Mouse (Mus musculus): ENCODE measurements around the gene Efcab11. TPM values are rescaled to one million over a fixed set of nuclear protein-coding genes. Genes with fewer than 3 reads are reported as not detected.
"Not testable (repeated sequence)": the region's sequence is repeated elsewhere in the genome, so short reads cannot be mapped to it uniquely, and the experiment has no call there.

Gene Efcab11
- polyA plus RNA-seq, 1 experiment, result 0.55 TPM

DNA sequence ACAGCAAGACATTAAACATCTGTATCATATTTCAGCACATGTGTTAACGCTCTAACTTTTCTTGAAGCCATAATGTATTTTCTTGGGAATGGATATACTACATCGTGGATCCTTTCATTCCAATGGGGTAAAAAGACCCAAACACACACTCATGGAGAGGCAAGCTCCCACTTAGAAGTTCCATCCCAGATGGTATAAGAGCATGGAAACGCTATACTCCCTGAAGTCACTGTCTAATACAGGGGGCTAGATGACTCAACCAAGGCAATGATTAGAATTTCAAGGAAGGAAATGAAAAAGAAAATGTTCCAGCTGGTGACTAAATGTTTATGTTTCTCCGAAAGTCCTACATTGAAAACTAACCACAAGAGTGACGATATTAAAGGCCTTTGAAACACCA lies 76.3 kb downstream of the Efcab11 start:
- DNase-seq (ENCODE audit: low read depth), result no peak

DNA sequence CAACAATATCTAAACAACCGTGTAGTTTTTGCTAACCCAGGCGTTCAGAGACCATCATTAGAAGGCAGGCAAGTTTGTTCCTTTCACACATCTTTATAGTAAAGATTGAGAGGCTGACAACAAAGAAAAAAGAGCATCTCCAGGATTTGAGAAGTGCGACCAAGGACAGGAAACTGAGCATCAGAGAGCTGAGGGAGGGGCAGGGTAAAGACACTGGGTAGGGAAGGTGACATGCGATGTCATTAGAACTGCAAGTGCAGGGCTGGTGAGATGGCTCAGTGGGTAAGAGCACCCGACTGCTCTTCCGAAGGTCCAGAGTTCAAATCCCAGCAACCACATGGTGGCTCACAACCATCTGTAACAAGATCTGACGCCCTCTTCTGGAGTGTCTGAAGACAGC lies 77.5 kb downstream of the Efcab11 start:
- not testable (repeated sequence) for DNase-seq (ENCODE audit: low read depth)

DNA sequence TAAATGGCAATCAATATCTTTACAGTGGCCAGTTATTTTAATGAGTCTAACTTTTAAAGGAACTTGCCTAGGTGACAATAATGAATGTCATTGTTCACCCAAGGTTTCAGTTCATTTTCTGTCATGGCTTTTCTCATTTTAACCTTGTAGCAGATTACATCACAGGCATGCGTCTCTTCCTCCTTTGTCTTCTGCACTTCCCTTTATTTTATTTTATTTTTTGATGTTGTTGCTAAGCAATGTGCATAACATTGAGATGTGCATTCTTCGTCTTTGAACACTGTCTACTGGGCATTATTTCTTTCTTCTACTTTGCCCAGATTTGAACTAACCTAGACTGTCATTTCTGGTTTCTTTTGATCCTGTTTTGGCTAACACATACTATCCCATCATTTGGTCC lies 88.3 kb downstream of the Efcab11 start:
- no peak for DNase-seq (ENCODE audit: low read depth)

DNA sequence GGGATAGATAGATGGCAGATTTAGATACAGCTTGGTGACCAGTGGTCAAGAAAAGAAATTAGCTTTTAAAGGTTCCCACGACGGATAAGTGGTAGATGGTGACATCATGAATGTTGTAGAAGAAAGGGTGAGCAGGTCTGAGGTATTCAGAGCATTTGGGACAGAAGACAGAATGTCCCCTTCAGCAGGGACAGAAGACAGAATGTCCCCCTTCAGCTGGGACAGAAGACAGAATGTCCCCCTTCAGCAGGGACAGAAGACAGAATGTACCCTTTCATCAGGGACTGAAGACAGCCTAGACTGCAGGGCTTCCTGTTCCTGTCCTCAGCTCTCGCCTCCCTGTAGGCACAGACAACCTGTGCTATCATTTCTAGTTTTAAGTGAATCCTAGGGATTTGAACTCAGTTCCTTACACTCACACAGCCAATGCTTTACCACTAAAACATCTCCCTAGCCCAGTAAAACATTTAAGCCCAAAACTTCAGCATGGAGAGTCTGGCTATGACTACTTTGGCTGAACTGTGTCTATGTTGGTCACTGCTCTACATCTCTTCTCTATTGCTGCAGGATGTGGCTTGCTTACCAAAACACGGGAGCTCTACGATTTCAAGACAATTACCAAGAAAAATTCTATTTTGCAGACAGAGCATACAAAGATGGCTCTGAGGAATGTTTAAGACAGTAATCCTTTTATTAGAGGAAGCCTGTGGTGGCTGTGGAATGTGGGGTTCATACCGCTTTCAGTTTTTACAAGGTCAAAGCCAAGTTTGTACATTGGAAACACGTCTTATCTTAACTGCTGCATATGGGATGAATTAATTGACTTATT lies 89.2 kb downstream of the Efcab11 start:
- DNase-seq (ENCODE audit: low read depth), result no peak

DNA sequence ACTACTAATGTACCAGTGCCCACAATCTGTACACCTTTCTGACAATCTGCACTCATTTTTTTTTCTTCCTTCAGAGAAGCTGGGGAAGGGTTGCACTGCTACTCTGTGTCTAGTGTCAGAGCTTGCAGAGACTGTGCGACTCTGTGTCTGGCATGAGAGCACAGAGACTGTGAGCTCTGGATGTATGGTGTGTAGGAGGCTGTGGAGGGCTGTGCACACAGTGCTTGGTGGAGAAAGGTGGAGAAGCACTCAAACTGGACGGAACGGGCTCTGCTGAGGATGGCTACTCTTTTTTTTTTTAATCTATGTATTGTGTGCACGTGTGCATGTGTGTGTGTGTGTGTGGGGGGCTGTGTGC lies 90.1 kb downstream of the Efcab11 start:
- DNase-seq (ENCODE audit: low read depth), result no peak

DNA sequence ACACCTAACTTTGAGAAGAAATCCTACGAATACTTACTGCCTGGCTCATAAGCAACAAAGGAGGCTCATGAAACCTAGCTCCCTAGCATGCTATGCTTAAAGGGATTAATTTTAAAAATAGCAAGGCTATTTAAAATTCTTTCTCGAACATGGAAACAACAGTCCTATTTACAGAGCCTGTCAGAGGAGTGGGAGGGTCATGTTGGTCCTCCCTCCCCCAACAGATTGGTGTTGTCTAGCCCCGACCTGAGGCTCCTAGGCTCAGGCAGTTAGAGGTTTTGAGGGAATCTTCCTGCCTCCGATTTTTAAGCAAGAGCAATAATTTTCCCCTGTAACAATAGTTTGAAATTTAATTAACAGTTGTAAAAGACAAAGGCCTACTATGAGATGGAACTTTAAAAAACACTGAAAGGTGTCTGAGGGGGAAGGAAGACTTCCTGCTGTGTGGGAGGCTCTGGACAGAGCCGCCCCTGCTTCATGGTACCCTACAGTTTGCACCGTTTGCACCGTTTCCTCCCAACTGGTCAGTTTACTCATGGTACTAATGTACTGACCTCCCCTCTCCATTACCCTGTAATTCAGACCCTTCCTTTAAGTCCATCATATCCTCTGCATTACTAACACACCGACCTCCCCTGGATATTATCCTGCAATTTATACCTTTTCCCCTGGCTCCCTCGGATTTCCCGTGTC lies 90.6 kb downstream of the Efcab11 start:
- DNase-seq (ENCODE audit: low read depth), result no peak

DNA sequence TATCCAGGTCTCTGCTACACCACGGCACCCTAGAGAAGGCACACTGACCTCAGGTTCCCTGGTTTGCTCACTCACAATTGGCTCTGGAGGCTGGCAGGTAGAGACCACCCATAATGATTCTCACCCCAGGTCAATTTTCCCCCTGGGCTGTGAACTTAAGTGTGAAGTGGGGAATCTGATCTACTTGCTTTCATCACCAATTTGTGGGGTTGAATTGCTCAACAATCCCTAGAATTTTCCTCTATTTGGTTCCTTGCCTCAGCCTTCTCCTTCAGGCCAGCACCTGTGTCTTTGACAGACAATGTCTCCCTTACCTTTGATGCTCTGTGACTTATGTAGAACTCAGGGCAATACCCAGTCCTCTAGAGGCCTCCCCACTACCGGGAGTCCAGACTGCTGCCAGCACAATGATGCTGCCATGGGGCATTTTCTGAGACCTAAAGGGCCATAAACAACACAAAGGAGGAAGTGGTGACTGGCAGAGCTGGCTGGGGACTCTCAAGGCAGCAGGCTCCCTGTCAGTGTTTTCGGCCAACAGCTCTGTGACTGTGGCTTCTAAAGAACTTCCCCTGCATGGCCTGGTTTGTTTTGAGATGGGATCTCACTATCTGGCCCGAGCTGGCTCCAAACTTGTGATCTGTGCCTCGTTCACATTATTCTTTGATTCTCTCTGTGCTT lies 94.8 kb downstream of the Efcab11 start:
- no peak for DNase-seq (ENCODE audit: low read depth)

DNA sequence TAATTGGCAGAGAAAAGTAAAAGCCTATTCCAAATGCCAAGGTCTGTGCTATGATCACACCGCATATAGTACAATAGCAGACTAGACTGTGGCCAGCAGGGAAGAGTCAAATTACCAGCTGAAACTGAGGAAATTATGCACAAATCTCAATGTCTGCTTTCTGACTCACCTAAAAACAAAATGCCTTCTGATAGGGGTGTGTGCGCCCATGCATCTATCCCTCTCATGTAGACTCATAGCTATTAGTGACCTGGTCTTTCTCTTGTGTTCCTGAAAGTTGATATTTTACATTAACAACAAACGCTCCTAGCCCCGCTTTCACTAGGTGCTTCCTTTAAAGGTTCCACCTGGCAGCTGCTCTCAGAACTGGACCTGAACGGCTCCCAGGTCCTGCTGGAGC lies 102.5 kb downstream of the Efcab11 start:
- DNase-seq (ENCODE audit: low read depth), result no peak

DNA sequence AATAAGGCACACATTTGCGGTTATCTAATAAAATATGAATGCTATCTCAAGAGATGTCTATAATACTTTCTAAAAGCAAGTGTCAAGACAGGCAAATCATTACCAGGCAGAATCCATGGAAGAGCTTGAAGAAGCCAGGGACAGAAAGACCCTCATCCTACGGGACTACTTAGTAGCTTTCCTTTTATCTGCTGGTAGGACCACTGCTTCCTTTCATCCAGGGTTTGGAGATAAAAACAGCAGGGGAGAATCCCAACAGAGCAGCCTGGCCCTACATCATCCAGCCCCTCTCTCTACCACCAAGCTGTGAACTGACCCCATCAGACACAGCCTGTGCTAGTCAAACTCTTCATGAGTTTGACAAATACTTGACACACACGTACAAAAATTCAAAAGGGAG lies 103.8 kb downstream of the Efcab11 start:
- DNase-seq (ENCODE audit: low read depth), result no peak

DNA sequence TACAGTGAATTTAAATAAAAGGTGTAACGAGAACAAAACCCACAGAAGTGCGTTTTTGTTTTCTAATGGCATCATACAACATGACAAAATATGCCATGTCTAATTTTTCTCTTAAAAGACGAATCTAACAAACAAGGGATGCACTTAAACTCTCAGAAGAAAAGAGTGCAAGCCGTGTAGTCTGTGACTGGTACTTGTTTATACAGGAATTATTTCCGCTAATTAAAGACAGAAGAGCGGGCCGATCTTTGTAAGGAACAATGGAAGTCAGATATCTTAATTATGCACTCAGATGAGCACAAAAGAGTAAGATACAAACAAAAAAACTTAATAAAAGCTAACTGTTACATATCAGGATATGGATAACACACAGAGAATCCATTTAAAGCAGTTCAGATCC lies 104.3 kb downstream of the Efcab11 start:
- no peak for DNase-seq (ENCODE audit: low read depth)

DNA sequence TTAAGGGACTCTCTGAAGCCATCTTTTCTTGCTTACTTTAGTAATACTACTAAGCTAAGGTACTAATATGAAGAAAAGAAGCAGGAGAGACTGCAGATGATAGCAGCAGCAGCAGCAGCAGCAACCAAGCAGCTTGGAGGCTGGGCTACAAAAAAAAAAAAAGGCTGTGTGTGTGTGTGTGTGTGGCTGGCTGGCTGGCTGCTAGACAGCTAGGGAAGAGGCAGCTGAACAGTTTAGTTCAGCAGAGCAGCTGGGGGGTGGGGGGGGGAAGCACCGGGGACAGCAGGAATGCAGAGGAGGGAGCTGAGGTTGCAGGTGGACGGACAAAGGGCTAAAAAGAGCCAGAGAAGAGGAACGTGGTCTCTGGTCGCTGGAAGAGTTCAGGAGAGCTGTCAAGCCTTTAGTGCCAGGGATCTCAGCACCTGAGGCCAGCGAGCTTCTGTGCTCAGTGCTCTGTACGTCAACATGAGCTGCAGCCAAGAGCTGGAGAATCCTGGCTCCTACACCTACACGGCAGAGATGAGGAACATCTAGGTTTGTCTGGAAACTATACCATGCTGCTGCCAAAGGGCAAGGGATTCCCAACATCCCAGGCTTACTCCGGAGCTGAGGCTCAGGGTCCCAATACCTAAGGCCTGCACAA lies 107.6 kb downstream of the Efcab11 start:
- no peak for DNase-seq (ENCODE audit: low read depth)

DNA sequence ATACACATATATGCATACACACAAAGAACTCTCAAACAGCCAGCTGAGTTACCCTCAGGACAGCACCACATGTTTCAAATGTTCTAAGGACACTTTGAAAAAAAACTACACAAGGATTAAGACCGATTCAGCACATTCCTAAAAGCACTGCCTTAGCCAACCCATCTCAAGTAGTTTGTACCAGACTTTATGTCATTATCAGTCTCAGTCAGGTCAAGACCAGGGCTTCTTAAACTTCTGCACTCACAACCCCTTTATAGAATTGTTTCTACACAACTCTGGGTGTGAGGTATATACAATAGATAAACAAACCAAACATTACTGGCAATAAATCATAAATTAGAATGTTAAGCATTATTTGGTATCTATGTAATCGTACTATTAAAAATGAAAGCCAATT lies 109.4 kb downstream of the Efcab11 start:
- DNase-seq (ENCODE audit: low read depth), result no peak

DNA sequence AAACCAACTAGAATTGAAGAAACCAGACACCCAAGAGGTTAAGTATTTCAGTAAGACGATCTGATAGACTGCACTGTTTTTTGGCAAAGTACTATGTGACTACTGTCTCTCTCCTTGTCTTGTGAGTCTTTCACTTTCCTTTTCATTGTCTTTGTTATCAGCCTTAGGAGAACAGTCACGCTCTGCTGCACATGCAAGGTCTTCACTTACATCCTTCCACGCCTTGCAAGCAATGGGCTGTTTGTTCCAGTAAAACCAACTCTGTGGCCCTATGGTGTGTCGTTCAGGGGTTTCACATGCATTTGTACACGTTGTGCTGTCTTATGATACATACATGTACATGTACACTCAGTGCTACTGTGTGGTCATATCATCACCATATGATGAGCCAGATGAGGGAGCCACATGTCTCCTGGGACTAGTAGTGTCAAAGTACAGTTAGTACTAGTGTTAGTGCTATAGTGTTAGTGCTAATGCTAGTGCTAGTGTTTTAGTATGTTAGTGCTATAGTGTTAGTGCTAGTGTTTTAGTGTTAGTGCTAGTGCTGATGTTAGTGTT lies 110.5 kb downstream of the Efcab11 start:
- DNase-seq (ENCODE audit: low read depth), result no peak

DNA sequence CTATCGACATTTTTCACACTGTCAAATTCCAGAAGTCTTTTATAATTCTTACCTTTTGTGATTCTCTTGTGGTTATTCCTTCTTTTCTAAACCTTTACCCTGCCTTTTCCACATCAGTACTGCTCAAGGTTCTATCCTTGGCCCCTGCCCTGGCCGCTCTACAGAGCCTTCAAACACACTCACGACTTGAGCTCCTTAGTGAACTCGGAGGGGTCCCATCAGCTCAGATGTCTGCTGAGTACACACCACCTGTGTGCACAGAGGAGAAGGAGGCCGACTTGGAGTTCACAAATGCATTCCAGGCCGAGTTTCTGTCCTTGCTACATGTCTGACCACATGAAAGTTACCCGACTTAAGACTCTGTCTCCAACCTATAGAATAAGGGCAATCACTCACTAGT lies 113.2 kb downstream of the Efcab11 start:
- DNase-seq (ENCODE audit: low read depth), result no peak

DNA sequence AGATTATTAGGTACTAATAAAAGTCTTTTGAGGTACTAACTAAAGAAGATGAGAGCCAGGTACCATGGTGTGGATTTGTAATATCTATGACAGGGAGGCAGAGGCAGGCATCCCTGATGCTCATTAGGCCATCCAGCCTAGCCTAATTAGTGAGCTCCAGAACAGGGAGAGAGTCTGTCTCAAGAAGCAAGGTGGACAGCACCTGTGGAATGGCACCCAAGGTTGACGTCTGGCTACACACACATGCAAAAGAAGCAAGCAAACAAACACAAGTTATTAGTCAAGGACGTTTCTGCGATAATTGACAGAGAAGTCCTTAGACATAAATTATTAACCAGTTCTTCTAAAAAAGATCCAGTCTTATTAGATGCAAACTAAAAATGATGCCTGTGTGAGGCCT lies 114.6 kb downstream of the Efcab11 start:
- DNase-seq (ENCODE audit: low read depth), result no peak

DNA sequence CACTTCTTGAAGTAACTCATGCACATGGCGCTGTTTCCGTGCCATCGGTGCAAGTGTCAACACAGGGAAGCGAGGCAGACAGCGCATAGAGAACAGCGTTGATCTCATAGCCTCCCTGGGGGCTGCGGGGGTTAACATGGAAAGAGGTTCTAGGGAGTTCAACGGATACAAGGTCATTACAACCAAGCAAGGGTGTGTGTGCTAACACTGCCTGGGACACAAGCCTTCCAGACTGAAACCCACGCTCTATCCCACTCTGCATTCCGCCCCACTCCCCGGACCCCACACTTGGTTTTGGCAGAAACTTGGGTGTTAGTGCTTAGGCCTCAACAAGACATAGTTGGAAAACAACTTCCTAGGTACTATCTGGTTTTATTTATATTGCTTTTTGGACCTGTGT lies 116.5 kb downstream of the Efcab11 start:
- DNase-seq (ENCODE audit: low read depth), result no peak

DNA sequence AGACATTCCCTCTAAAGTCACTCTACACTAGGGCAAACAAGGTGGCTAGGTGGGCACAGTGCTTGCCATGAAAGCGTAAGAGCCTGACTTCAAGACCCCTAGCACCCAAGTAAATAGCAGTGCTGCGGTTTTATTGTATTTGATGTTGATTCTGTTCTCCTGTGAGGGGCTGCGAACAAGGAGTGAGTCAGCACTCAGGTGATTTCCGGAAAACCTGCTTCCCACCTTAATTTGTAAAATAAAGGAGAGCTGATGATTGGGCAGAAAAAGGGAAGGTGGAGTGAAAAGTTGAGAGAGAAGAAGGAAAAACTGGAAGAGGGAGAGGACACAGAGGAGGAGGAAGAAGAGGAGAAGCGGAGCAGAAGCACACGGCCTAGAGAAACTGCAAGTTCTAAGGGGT lies 118.3 kb downstream of the Efcab11 start:
- no peak for DNase-seq (ENCODE audit: low read depth)

DNA sequence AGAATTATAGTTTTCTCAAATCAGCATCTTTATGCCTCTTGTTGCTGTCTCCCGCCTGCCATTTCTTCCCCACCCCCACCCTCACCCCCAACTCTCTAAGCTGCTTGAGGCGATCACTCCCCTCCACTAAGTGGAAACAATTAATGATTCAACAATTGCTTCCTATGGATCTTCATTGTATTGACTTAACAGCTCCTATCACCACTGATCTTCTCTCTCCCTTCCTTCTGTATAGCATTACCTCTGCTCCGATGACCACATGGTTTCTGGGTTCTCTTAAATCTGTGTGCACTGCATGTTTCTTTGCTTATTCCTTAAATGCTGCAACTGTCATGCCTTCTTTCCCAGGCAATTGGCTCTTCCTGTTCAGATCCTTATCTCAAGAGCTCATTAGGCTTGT lies 120.2 kb downstream of the Efcab11 start:
- DNase-seq (ENCODE audit: low read depth), result no peak

DNA sequence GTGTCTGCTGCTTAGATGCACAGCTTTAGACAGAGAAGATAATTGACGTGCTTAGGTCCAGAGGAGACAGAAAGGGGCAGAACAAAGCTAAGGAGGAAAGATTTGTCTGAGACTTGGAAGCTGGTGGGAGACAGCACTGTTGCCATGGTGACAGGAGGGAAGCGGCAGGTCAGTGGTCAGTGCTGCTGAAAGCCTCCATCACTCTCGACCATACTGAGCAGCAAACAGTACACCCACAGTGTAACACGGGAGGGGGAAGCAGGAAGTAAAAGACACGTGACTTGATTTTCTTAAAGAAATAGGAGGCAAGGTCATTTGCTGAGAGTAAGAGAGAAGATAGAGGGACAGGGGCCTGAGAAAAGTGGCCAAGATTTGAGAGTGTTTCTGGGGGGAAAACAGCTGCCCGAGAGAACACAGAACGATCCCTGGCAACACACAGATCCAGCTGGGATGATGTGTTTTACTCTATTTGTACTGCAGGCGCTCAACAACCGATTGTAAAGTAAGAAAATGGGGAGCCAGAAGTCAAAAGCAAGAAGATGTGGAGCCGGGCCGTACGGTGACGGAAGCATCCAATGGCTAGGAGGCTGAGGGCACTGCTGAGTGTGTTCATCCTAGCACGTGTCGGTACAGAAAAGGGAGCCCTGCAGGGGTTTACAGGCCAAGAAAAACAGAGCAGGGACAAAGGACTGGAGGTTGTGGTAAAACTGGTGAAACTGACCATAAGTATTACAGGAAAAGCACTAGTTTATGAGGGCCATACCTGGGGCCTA lies 126.3 kb downstream of the Efcab11 start:
- no peak for DNase-seq (ENCODE audit: low read depth)

DNA sequence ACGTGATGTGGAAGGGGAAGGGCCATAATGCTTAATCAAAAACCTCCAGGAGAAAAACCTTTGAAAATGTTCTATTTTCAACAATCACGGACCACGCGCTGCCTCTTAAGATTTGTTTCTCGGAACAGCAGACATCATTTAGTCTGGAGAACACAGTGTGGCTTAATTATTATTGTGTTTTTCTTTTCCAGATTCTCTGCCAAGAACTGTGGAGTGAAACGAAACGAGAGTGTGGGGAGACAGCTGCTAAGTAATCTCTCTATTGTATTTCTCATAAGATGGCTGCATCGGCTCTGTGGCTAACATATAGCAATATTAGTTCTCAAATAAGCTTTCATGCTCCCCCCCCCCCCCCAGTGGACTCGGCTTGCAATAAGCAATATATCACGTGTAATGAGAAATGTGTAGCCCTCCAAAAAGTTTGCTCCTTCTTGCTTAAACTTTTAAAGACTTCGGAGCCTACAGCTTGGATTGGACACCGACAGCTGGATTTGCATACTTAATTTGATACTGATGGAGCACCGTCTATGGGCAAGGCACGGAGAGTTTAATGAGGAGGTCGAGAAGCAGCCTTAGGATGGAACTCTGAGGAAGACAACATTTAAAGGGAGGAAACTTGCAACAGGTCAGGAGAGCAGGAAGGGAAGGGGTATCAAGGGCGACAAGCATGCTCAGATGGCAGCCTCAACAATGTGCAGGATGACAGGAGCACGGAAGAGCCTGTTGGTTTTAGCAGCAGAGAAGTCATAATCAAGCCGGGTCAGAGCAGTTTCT lies 127.1 kb downstream of the Efcab11 start:
- DNase-seq (ENCODE audit: low read depth), result no peak

DNA sequence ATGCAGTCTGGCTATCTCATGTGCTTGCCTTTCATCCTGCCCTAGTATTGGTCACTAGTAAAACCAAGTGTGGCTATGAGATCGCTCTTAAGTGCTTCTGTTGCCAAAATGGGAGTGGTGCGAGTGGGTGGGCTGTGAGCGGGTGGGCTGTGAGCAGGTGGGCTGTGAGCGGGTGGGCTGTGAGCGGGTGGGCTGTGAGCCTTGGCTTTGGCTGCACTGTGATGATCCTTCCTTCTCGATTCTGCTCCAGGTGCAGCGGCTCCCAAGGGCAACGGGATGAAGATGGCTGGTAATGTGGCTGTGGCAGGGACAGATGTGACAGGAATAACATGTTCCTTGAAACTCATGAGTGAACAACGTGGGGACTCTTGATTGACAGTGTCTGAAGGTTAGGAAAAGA lies 128.0 kb downstream of the Efcab11 start:
- DNase-seq (ENCODE audit: low read depth), result no peak

Data from gonadal fat pad, adult 2 months (tissue).